Mouse (Mus musculus) kidney, embryonic 14.5 days (tissue): ENCODE results near the gene Mybbp1a. TPM values are rescaled to one million over a fixed set of nuclear protein-coding genes. Genes with fewer than 3 reads are reported as not detected.

Source experiments
- ATAC-seq: fragments of 200-750 bp; cut with Nextera tagmentation; 2 replicates; pipeline ENCODE4 v1.8.0; 2017; ENCODE audit warnings: moderate number of reproducible peaks, mild to moderate bottlenecking, moderate TSS enrichment, moderate library complexity; ENCODE audit not compliant: low FRiP score, low TSS enrichment
- H3K27ac ChIP-seq: fragments of 300-500 bp; sonication (generic); 2 replicates; pipeline ENCODE4 v1.5.1; 2014; ENCODE audit warnings: low read depth, mild to moderate bottlenecking, low read length, moderate library complexity, mixed read lengths
- H3K27me3 ChIP-seq: fragments of 300-500 bp; sonication (generic); 2 replicates; pipeline ENCODE4 v1.6.1; 2014; ENCODE audit warnings: mild to moderate bottlenecking, low read length; ENCODE audit not compliant: control insufficient read depth, insufficient read depth
- H3K36me3 ChIP-seq: fragments of 300-500 bp; sonication (generic); 2 replicates; pipeline ENCODE4 v1.6.1; 2014; ENCODE audit warnings: low read length, mixed read lengths; ENCODE audit not compliant: control insufficient read depth, insufficient read depth
- H3K4me1 ChIP-seq: fragments of 300-500 bp; sonication (generic); 2 replicates; pipeline ENCODE4 v1.6.1; 2014; ENCODE audit warnings: low read length, mixed read lengths; ENCODE audit not compliant: control insufficient read depth, insufficient read depth
- H3K4me2 ChIP-seq: fragments of 300-500 bp; sonication (generic); replicated peaks from 2 replicates; pipeline ENCODE4 v1.6.1; 2014; ENCODE audit warnings: low read depth, mild to moderate bottlenecking, low read length
- H3K4me3 ChIP-seq: fragments of 300-500 bp; sonication (generic); 2 replicates; pipeline ENCODE4 v1.5.1; 2014; ENCODE audit warnings: mild to moderate bottlenecking, low read length
- H3K9ac ChIP-seq: fragments of 300-500 bp; sonication (generic); 2 replicates; pipeline ENCODE4 v1.6.1; 2014; ENCODE audit warnings: low read depth, mild to moderate bottlenecking, low read length, moderate library complexity
- H3K9me3 ChIP-seq: fragments of 300-500 bp; sonication (generic); 2 replicates; pipeline ENCODE4 v1.6.1; 2016; ENCODE audit warnings: low read length; ENCODE audit not compliant: control insufficient read depth
- WGBS: fragments of 180-500 bp; shearing (Covaris S2); extraction: QIAGEN DNeasy Blood & Tissue Kit; methylation state at CpG from one replicate; pipeline ENCODE4 v1.1.7; 2014; 5-methylcytosine and 5-hydroxymethylcytosine counted together
- polyA plus RNA-seq: library from polyadenylated mRNA; unstranded; fragments of >200 nt; fragmentation: Nextera tagmentation; extraction: Ambion mirVana; gene quantifications from 2 replicates; pipeline ENCODE4 v1.2.1, GENCODE M21; 2014

Gene Mybbp1a
- polyA plus RNA-seq, 1 experiment from 2014 or later: 173 TPM

DNA sequence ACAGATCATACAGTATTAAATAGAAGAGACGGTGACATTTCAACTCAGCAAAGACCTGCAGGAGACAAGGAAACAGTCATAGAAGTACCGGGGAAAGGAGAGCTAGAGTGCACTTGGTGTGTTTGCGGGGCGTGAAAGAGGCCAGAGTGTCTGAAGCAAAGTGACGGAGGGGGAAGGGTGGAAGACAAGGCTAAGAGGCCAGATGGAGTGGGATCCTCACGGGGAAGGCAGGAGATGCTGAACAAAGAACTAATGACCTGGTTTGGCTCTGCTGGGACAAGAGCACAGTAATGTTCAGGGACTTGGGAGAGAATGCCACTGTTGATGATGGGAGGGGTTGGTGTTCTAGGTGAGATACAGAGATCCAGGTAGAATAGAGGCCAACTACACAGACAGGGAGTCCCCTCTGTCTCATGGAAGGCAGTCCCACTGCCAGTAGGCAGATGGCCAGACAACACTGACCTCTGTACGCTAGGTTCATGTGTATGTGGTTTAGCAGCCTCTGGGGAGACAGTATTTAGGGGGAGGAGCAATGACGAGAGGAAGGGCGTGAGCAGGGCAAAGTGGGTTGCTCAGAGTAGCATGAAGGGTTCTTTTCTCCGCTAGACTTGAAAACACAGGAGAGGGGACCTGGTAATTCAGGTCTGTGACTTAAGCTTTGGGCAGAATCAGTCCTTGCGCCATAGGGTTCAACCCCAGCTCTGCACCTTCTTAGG, 25.0 kb downstream of the Mybbp1a start:
- Histone ChIP-seq H3K4me2 (no peak overlapping the region), H3K27me3 (no peaks in the 10 kb centered on the region), H3K4me3 (no peak overlapping the region), H3K27ac (peak overlapping the region; percentile 48; the same call in 1 of the 2 replicates), H3K9me3 (no peaks in the 10 kb centered on the region), H3K4me1 (peaks cover 24% of the 10 kb centered on the region), H3K36me3 (no peaks in the 10 kb centered on the region), H3K9ac (no peak overlapping the region)
- no peak for ATAC-seq
- 47% methylated on average over 11 of the region's 11 CpGs for WGBS

DNA sequence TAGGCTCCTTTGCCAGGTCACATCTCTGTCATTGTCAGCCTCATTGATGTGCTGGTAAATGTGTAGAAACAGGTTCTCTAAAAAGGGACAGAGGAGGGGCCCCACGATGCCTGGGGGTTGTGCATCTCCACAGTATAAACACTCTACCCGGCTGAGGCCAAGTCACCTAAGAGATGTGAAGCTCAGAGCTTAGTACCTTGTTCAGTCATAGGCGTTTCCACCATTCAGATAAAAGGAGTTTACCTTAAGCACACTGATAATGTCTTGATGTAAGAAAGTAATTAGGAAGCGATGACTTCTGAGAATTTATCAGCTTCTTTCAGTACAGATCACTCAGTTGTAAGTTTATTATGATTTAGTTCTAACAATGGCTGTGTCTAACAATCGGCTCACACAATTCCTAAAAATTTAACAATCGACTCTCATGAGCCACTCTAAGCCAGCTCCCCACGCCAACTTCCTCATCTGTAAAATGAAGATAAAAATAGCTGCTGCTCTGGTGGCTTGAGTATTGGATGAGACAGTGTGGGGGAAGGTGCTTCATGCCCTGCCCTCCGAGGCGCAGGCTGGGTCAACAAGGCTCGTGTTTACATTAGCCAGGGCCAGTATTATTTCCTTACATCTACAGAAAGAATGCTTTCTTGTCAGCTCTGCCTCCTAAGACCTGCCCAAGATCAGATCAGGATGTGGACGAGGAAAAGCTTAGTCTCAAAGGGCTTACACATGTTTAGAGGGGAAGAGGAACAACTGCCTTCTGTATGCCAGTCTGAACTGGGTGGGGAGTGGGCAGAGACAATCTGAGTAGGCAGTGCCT, 25.7 kb downstream of the Mybbp1a start:
- H3K27me3 ChIP-seq: no peaks in the 10 kb centered on the region
- H3K36me3 ChIP-seq: no peaks in the 10 kb centered on the region
- H3K27ac ChIP-seq: peak overlapping the region; percentile 70
- peaks cover 24% of the 10 kb centered on the region for H3K4me1 ChIP-seq
- no peak overlapping the region; the same call in 1 of the 2 replicates for H3K4me2 ChIP-seq
- H3K4me3 ChIP-seq: no peak overlapping the region
- H3K9ac ChIP-seq: no peak overlapping the region
- peak; percentile 40; the same call in 1 of the 2 replicates for ATAC-seq
- H3K9me3 ChIP-seq: no peaks in the 10 kb centered on the region
- WGBS: 34% methylated on average over 11 of the region's 11 CpGs

DNA sequence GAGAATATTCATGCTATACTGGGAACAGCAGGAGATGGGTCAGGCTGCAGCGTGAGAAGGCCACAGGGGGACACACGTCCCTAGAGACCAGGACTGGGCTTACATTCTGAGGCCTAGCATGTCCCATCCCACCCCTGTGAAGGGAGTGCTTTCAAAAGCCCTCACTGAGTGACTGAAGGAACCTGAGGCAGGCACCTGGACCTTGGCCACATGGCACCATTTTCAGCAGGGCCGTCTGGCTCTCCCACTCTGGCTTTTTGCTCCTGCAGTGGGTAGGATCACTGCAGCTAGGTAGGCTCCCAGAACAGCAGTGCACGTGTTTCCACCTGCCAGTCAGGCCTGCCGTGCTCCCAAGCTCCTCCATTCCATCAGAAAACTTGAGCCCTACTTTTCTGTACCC, 27.4 kb downstream of the Mybbp1a start:
- Histone ChIP-seq H3K4me1 (peaks cover 24% of the 10 kb centered on the region), H3K27ac (peak overlapping the region; percentile 56; the same call in 1 of the 2 replicates), H3K9ac (no peak overlapping the region), H3K36me3 (no peaks in the 10 kb centered on the region), H3K4me2 (no peak overlapping the region), H3K27me3 (no peaks in the 10 kb centered on the region), H3K9me3 (no peaks in the 10 kb centered on the region), H3K4me3 (no peak overlapping the region)
- WGBS: 76% methylated on average over 5 of the region's 5 CpGs
- no peak for ATAC-seq

DNA sequence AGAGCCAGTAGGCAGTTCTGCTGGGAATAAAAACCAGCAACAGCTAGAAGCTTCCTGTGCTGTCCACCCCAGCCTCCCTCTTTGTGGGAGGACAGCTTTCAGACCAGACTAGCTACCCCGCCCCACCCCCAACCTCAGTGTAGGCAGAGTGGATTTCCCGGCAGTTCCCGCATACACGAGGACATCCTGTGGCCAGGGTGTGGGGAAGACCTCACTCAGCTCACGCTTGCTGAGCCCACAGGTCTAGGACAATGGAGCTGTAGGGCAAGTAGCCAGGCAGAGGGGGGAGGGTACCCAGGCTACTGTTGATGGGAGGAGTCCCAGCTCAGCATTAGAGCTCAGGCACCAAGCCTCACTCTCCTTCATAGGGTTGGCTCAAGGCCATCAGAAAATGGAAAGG, 28.1 kb downstream of the Mybbp1a start:
- peaks cover 24% of the 10 kb centered on the region for H3K4me1 ChIP-seq

DNA sequence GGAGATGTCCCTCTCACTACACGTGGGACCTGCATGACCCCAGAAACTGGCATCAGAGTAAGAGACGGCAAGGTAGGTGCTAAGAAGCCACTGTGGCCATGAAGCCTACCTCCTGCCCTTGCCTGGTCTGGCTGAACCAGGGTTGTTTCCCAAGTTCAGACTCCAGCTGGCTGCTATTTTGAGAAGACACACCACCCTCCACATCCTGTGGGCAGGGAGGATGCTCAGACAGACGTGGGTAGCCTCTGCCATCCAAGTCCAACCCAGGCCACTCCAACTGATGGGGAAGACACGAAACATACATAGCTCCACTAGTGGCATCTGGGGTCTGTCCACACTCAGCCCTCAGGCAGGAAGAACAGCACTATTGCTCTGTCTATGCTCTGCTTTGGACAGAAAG, 28.8 kb downstream of the Mybbp1a start:
- Histone ChIP-seq H3K4me2 (no peak overlapping the region), H3K36me3 (no peaks in the 10 kb centered on the region), H3K4me1 (peaks cover 28% of the 10 kb centered on the region), H3K27me3 (no peaks in the 10 kb centered on the region), H3K9ac (no peak overlapping the region), H3K27ac (no peak overlapping the region; the same call in 1 of the 2 replicates), H3K9me3 (no peaks in the 10 kb centered on the region), H3K4me3 (no peak overlapping the region)
- 69% methylated on average over 4 of the region's 4 CpGs for WGBS
- no peak for ATAC-seq

More for the DNA sequence above, 28.1 kb downstream of the Mybbp1a start:
- Histone ChIP-seq H3K9me3 (no peaks in the 10 kb centered on the region), H3K9ac (no peak overlapping the region), H3K27ac (peak overlapping the region; percentile 56; the same call in 1 of the 2 replicates), H3K4me3 (no peak overlapping the region), H3K4me2 (no peak overlapping the region), H3K27me3 (no peaks in the 10 kb centered on the region), H3K36me3 (no peaks in the 10 kb centered on the region)
- WGBS: 21% methylated on average over 5 of the region's 5 CpGs
- ATAC-seq: peak; percentile 57

DNA sequence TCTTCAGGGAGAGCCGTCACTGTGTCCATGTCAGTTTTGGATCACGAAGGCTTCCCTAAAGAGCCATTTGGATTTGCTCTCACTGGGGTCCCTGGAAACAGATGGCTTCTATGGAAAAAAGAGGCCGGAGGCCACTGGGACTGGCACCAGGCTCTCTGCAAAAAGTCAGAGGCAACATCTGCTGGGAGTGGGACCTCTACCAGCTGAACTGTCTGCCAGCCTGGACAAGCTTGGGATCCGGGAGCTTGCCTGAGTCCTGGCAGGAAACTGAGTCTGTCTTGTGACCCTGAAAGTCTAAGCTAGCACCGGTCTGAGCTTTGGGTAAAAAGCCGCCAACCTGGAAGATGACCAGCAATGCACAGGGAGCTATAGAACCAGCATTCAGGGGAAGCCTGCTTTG, 30.2 kb downstream of the Mybbp1a start:
- Histone ChIP-seq H3K4me1 (peaks cover 23% of the 10 kb centered on the region), H3K27ac (no peak overlapping the region), H3K9me3 (no peaks in the 10 kb centered on the region), H3K36me3 (no peaks in the 10 kb centered on the region), H3K27me3 (no peaks in the 10 kb centered on the region), H3K4me3 (no peak overlapping the region), H3K9ac (no peak overlapping the region), H3K4me2 (no peak overlapping the region)
- ATAC-seq: no peak
- WGBS: 92% methylated on average over 6 of the region's 6 CpGs

DNA sequence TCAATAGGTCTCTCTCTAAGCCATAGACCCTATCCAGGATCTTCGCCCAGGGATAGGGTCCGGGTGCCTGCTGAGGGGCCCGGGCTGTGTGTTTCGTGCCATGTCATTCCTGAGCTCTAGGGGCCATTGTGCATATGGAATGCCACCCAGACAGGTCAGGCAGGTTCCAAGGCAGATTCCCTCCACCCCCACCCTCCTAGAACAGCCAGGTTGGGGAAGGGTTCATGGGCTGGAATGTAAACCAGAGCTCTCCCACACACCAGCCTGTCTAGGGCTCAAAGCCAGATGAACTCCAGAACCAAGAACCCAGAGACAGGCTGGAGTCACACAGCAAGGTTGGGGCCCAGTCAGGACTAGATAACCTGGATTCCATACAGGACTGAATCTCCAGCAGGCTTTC, 32.4 kb downstream of the Mybbp1a start:
- H3K4me3 ChIP-seq: no peak overlapping the region
- ATAC-seq: no peak
- H3K9me3 ChIP-seq: no peaks in the 10 kb centered on the region
- H3K36me3 ChIP-seq: no peaks in the 10 kb centered on the region
- peaks cover 8% of the 10 kb centered on the region for H3K4me1 ChIP-seq
- no peak overlapping the region; the same call in 1 of the 2 replicates for H3K27ac ChIP-seq
- H3K9ac ChIP-seq: no peak overlapping the region
- H3K27me3 ChIP-seq: no peaks in the 10 kb centered on the region
- WGBS: 84% methylated on average over 4 of the region's 4 CpGs
- no peak overlapping the region for H3K4me2 ChIP-seq

DNA sequence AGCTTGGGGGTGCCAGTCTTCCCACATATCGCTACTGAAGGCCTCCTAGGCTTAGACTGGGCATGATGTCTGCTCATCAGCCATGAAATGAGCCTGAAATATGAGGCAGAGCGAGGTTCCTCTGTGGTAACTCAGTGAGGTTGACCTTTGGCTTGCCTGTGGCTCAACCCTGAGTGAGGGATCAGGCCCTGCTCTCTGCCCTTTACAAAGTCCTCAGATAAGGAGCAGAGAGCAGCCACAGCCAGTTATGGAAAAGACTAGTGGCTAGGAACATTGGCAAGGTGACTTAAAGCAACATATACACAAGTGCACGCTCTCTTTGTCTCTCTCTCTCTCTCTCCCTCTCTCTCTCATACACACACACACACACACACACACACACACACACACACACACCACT, 33.8 kb downstream of the Mybbp1a start:
- Histone ChIP-seq H3K27ac (no peak overlapping the region), H3K36me3 (no peaks in the 10 kb centered on the region), H3K9me3 (no peaks in the 10 kb centered on the region), H3K4me1 (0 out of 2 replicates have a peak, but pooled peaks cover 4% of the 10 kb centered on the region), H3K4me3 (no peak overlapping the region), H3K4me2 (no peak overlapping the region), H3K27me3 (no peaks in the 10 kb centered on the region), H3K9ac (no peak overlapping the region)
- no peak for ATAC-seq
- 66% methylated on average over 3 of the region's 3 CpGs for WGBS

DNA sequence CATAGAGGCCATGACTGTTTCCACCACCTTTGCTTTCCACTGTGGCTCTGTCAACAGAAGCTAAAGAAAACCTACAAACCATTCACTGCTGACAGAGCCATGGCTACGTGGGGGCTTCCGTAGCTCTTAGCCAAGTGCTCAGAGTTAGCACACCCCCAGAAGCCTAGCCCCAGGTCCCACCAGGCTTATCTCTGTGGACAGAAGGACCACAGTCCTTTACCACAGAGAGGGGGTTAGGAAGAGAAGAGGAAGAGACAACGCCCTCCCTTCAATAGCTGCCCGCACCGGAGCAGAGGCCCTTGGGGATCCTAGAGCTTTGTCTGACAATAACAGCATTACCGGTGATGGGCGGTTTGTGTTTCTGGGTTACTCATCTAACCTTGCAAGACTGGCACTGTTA, 34.3 kb downstream of the Mybbp1a start:
- Histone ChIP-seq H3K36me3 (no peaks in the 10 kb centered on the region), H3K4me3 (no peak overlapping the region), H3K4me1 (0 out of 2 replicates have a peak, but pooled peaks cover 4% of the 10 kb centered on the region), H3K27me3 (no peaks in the 10 kb centered on the region), H3K9me3 (no peaks in the 10 kb centered on the region), H3K4me2 (no peak overlapping the region), H3K9ac (no peak overlapping the region), H3K27ac (no peak overlapping the region)
- 78% methylated on average over 7 of the region's 7 CpGs for WGBS
- no peak for ATAC-seq
